ENCODE assay signal across 10 mouse cellular contexts in the genomic region with DNA sequence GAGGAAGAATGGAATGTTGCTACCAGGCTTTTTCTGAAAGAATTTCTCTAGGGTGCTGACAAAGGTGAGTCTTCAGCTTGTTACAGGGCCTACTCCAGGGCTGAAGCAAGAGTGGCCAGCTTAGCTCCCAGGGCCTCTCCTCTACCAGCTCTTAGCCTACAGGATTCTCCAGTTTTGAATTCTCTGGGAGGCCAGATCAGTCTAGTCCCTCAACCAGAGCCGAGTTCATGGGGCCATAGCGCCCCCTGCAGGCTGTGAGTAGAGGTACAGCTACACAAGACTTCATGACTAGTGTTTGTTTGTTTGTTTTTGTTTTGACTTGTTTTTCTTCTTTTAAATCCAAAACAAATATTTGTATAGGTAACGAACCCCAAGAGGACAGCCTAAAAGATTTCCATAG.
DNase-seq lines count a peak whose midpoint lies in the region; ATAC-seq and TF ChIP-seq lines count a peak whose summit lies in the region.
"Had no signal": no experiment of that assay in that cellular context is flagged by ENCODE, and none has a peak within 500 bp of the region (broad histone marks: within the 10 kb centered on the region; RNA-seq: fewer than 3 reads in every experiment).

No protein-coding gene starts in this region.

- ATAC-seq in liver, embryonic 14.5 days (ENCODE audit: insufficient read depth) = no peak

- WGBS in liver, embryonic 14.5 days (ENCODE audit: insufficient replicate concordance) = 3% methylated on average over 3 of the region's 3 CpGs
- 8% methylated on average over 3 of the region's 3 CpGs for WGBS in small intestine, adult 2 months

- H3K4me2 ChIP-seq in liver, embryonic 14.5 days (ENCODE audit: low read depth) = no peak overlapping the region
- H3K4me2 ChIP-seq: embryonic facial prominence, embryonic 13.5 days; liver, embryonic 13.5 days had no signal

- no peaks in the 10 kb centered on the region for H3K9me3 ChIP-seq in liver, embryonic 14.5 days (ENCODE audit: control insufficient read depth, low read length)
- H3K9me3 ChIP-seq: embryonic facial prominence, embryonic 13.5 days; liver, embryonic 13.5 days had no signal

- H3K27me3 ChIP-seq in liver, embryonic 14.5 days (ENCODE audit: control insufficient read depth, insufficient read depth, low read length) = no peaks in the 10 kb centered on the region
- no peaks in the 10 kb centered on the region for H3K27me3 ChIP-seq in small intestine, adult 2 months (ENCODE audit: control insufficient read depth, insufficient read depth, low read length)
- H3K27me3 ChIP-seq: embryonic facial prominence, embryonic 13.5 days; liver, embryonic 13.5 days had no signal

- no peak overlapping the region for H3K27ac ChIP-seq in layer of hippocampus, adult 2 months
- H3K27ac ChIP-seq in embryonic fibroblast, embryonic 13.5 days (ENCODE audit: insufficient read depth, low read length) = no peak overlapping the region
- H3K27ac ChIP-seq in liver, embryonic 14.5 days = no peak overlapping the region
- no peak overlapping the region for H3K27ac ChIP-seq in small intestine, adult 2 months (ENCODE audit: insufficient read depth, low read depth, low read length)
- H3K27ac ChIP-seq: embryonic facial prominence, embryonic 13.5 days; liver, embryonic 13.5 days had no signal

- H3K36me3 ChIP-seq in liver, embryonic 14.5 days (replicated peaks; ENCODE audit: control insufficient read depth, insufficient read depth, low read depth) = no peaks in the 10 kb centered on the region
- no peaks in the 10 kb centered on the region for H3K36me3 ChIP-seq in small intestine, adult 2 months (ENCODE audit: control insufficient read depth, insufficient read depth, low read length)
- H3K36me3 ChIP-seq: embryonic facial prominence, embryonic 13.5 days; liver, embryonic 13.5 days had no signal

- no peak overlapping the region for H3K4me3 ChIP-seq in layer of hippocampus, adult 2 months
- H3K4me3 ChIP-seq in embryonic fibroblast, embryonic 13.5 days (ENCODE audit: insufficient read depth, low read length) = no peak overlapping the region
- no peak overlapping the region for H3K4me3 ChIP-seq in liver, embryonic 14.5 days (ENCODE audit: insufficient read depth in 1 of 2, low read depth in 2 of 2, low read length in 2 of 2)
- H3K4me3 ChIP-seq in small intestine, adult 2 months (ENCODE audit: low read depth, low read length) = no peak overlapping the region
- H3K4me3 ChIP-seq: embryonic facial prominence, embryonic 13.5 days; liver, embryonic 13.5 days had no signal

- no peak overlapping the region for H3K9ac ChIP-seq in liver, embryonic 14.5 days (replicated peaks)
- H3K9ac ChIP-seq: embryonic facial prominence, embryonic 13.5 days; liver, embryonic 13.5 days had no signal

- TF ChIP-seq CTCF in layer of hippocampus, adult 2 months (conservative IDR thresholded peaks at IDR 0.05) = peak; percentile 91
- peak; percentile 28; the same call in 1 of the 2 replicates for TF ChIP-seq CTCF in embryonic fibroblast, embryonic 13.5 days (IDR thresholded peaks at IDR 0.05; ENCODE audit: borderline replicate concordance, insufficient read depth, low read length)
- TF ChIP-seq CTCF in liver, embryonic 14.5 days (IDR thresholded peaks at IDR 0.05; ENCODE audit: low read depth) = peak; percentile 74
- TF ChIP-seq CTCF in small intestine, adult 2 months (IDR thresholded peaks at IDR 0.05; ENCODE audit: extremely low read depth, insufficient read length, insufficient replicate concordance, low read depth, low read length) = peak; percentile 68; the same call in 1 of the 2 replicates

- no peaks in the 10 kb centered on the region for H3K4me1 ChIP-seq in embryonic fibroblast, embryonic 13.5 days (ENCODE audit: control insufficient read depth, insufficient read depth, low read length)
- H3K4me1 ChIP-seq in liver, embryonic 14.5 days (replicated peaks; ENCODE audit: control insufficient read depth in 2 of 2, insufficient read depth in 2 of 2, low read length in 1 of 2) = no peaks in the 10 kb centered on the region
- no peaks in the 10 kb centered on the region for H3K4me1 ChIP-seq in small intestine, adult 2 months (ENCODE audit: control insufficient read depth, insufficient read depth, insufficient read length, low read length)
- H3K4me1 ChIP-seq: embryonic facial prominence, embryonic 13.5 days; liver, embryonic 13.5 days had no signal

- no peak for TF ChIP-seq POLR2A in embryonic fibroblast, embryonic 13.5 days (IDR thresholded peaks at IDR 0.05; ENCODE audit: low read depth, low read length)
- TF ChIP-seq POLR2A in small intestine, adult 2 months (IDR thresholded peaks at IDR 0.05; ENCODE audit: low read depth, low read length) = no peak

- TF ChIP-seq EP300 in liver, embryonic 14.5 days (IDR thresholded peaks at IDR 0.05; ENCODE audit: low read depth) = no peak

- DNase-seq in layer of hippocampus, adult 2 months (ENCODE audit: low spot score in 2 of 2) = peak; percentile 25 to 61
- no peak for DNase-seq in layer of hippocampus, adult 9-10 months (ENCODE audit: low spot score)
- peak; percentile 42 for DNase-seq in ES-CJ7 (ENCODE audit: low read depth, low spot score)
- peak; percentile 55 for DNase-seq in adrenal gland, postnatal 25 days
- no peak for DNase-seq in liver, embryonic 14.5 days (ENCODE audit: low read depth in 3 of 3, low spot score in 3 of 3)
- no peak for DNase-seq in urinary bladder, adult 18-20 months (ENCODE audit: low spot score in 2 of 2)
- DNase-seq: liver, embryonic 13.5 days had no signal

Comparison
In these comparisons a context has a peak if more than half of its experiments do, and no peak if none do; other contexts are left out.
1. DNase-seq: peak in layer of hippocampus, adult 2 months (2 of 2), ES-CJ7 (single experiment) and adrenal gland, postnatal 25 days (single experiment); none in layer of hippocampus, adult 9-10 months (single experiment), liver, embryonic 14.5 days (0 of 3) and urinary bladder, adult 18-20 months (0 of 2).
2. CTCF ChIP-seq: peak in every context shown above with its lines; median percentile 91 in layer of hippocampus, adult 2 months; 74 in liver, embryonic 14.5 days; 68 in small intestine, adult 2 months; 28 in embryonic fibroblast, embryonic 13.5 days.